Mouse (Mus musculus): ENCODE results near the gene Krt72.

The Krt72 gene

GRCm38 (mm10) chr15:101786360-101786759 lies at the start of gene Krt72:
Gene Krt72, minus strand, starts transcription at chr15:101786460.
- no peak for DNase-seq (ENCODE audit: low read depth, low spot score)

DNA sequence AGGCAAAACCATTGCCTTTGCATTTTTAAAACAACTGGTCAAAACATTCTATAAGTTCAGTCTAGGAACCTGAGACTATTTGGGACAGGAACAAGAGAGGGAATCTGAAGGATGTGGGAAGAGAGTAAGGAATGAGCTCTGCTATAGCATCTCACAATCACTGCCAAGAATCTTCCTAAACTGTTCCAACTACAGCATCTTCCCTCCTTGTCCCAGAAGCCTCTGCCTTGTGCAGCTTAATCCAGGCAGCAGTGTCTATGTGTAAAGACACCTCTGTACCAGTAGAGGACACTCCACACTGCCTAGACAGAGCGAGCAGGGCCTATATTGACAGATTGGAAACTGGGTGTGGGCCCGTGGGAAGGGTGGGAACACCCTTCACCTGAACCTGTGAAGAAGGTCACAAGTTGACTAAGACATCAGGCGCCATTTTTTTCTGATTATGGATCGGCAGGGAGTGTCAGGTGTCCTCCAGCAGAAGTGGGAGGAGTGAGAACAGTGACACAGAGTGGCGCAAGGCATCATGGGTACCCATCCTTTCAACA lies 48.6 kb upstream of the Krt72 start:
- DNase-seq (ENCODE audit: low read depth, low spot score): no peak

DNA sequence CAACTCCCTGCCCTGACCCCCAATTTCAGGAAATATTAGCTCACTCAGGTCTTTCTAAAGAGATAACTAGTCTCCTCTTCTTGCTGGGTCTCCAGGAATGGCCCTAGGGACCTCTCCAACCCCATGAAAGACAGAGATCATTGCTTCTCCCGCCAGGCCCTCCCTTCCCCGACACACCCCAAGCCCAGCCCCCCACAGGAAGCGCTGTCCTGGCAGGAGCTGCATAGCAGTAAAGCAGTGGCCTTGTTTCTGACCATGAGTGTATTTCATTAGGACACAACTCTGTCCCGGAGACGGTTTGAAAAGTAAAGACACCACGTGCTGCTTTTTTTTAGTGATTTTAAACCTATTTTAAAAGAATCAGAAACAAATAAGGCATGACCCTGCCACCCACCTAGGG lies 46.9 kb upstream of the Krt72 start:
- DNase-seq (ENCODE audit: low read depth, low spot score): no peak

GRCm38 (mm10) chr15:101829441-101829840 lies 43.2 kb upstream of the Krt72 start:
- no peak for DNase-seq (ENCODE audit: low read depth, low spot score)

DNA sequence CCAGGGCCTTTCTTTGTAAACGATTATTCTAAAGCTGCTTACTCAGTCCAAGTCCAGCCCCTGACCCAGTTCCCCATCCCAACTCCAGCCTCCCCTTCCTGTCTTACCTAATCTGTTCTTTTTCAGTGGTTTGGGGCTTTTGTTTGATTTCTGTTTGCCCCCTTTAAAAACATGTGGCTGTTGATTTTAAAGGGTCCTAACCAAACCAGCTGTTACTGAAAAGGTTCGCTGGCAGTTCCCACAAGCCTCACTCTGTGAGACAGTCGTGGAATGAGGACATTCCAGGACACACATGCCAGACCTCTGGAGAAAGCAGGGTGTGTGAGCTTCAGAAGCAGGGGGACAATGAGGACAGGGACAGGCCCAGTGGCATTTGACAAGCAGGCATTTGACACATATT lies 35.5 kb upstream of the Krt72 start:
- DNase-seq (ENCODE audit: low read depth, low spot score): no peak

DNA sequence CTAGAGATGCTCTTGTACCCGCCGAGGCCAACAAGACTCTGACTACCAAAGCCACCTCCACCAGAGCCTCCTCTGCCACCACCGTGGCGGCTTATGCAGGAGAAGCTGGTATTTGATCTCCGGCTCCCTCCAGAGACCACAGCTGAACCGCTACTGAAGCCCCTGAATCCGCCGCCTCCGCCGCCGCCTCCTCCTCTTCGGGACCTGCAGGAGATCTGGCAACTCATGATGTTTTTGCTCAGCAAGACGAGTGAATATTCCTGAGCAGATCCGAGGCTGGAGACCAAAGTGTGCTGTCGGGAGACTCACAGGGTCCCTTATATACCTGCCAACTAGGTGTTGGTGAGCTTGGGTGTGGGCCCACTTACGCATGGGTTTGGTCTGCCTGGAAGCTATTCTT lies 31.6 kb upstream of the Krt72 start, which contains the start of gene Krt2:
Krt2 (minus strand) TSS at position 295 of the 400 bp plus-strand sequence.
- no peak for DNase-seq (ENCODE audit: low read depth, low spot score)

DNA sequence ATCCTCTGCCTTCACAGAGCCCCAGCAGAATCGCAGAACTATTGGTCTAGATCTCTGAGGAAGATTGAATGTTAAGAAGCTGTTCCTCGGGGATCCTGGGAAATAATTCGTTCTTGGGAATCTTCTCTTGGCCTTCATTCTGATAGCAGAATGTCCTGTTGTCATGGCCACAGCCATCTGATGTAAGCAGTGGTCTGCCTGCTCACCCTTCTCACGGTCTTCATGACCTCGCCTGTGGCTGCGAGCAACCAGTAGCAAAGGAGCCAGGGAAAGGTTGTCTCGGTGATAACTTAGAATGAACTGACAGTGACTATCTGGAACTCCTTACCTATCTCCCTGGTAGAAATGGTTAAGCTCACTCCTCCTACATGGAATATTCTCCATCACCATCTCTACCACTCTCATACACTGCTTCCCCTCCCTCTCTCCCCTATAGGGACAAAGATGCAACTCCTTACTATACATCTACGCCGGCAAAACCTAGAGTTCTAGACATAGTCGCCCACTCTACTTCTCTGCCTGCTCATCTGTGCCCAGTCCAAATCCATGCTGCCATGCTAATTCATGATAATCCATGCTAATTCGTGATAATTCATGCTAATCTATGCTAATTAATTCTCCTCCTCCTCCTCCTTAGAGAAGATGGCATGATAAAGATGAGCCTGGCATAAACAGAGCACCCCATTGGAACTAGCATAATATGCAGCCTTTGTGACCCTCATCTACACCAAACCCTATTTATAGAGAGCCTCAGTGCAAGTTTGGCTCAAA lies 17.0 kb upstream of the Krt72 start:
- DNase-seq (ENCODE audit: low read depth, low spot score): peak; percentile 6

- no peak for DNase-seq (ENCODE audit: low read depth, low spot score)
These were observed 16.1 kb upstream of the Krt72 start, which contains the start of gene Krt73 for GRCm38 (mm10) chr15:101802296-101802835. Gene Krt73, minus strand, starts transcription at chr15:101802346.

GRCm38 (mm10) chr15:101790867-101791266 lies 4.6 kb upstream of the Krt72 start:
- no peak for DNase-seq (ENCODE audit: low read depth, low spot score)

DNA sequence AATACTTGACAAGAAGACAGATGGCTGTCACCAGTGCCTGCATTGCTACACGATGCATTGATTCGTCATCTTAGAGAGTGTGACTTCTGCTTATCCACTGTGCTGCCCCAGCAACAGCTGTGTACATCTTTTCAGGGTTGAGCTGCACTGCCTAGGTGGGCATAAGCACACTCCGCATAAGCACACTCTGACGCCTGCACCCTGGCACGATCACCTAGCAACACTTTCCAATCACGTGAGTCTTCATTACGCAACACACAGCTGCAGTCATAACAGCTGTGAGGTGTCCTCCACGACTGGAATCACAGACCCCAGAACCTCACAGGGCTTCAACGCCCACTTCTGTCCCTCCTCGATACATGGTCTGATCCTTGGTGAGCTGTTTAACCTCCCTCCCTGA lies 12.8 kb downstream of the Krt72 start:
- no peak for DNase-seq (ENCODE audit: low read depth, low spot score)

DNA sequence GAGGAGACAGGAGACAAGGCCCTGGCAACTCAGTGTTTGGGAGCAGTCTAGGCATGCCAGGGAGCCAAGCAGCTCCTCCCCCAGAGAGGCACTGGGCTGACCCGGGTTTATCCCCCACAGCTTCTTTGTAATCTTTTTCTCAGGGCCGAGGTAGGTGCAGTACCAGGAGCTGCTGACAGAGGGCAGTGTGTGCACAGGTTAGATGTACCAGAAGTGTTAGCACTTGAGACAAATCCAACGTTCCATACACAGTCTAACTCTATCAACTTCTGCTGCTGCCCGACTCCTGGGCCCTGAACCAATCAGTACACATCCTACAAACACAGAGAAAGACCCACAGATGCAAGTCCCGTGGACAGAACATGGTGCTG lies 13.6 kb downstream of the Krt72 start:
- peak; percentile 89 for DNase-seq (ENCODE audit: low read depth, low spot score)

- peak; percentile 44 for DNase-seq (ENCODE audit: low read depth, low spot score)
These were observed 14.1 kb downstream of the Krt72 start for GRCm38 (mm10) chr15:101772080-101772710.

DNA sequence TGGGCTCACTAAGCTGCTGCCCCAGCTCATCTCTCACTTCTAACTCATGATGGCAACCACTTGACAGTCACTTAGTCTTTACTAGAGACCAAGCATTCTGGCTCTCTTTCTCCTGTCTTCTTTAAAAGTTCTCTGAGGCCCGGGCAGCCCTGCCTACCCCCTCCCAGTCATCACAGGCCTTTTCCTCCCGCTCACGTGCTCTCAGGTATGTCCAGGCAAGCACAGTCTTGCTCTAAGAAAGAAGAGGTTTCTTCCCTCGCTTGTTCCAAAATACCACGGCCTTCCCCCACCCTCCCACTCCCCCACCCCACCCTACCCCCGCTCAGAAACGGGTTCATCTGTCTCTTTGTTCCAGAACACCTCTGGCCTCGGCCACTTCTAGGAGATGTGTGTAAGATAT lies 16.0 kb downstream of the Krt72 start:
- DNase-seq (ENCODE audit: low read depth, low spot score): no peak

- DNase-seq (ENCODE audit: low read depth, low spot score): no peak
These were observed 43.5 kb downstream of the Krt72 start, which contains the start of gene Krt71 for GRCm38 (mm10) chr15:101742711-101743110. Gene Krt71, minus strand, starts transcription at chr15:101743109.

DNA sequence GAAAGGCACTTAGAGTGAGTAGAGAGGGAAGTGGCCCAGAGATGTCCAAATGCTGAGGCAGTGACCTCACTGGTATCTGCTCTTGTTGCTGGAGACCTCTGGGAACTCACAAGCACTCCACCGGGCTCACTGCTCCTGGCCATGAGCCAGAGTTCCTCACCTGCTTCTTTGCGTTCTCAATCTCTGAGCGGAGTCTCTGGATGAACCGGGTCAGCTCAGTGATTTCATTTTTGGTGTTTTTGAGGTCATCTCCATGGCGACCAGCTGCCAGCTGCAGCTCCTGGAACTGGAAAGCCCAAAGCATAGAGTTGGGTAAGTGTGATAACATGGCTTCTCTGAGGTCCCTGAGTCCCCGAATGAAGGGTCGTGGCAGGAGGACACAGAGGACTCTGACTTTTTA lies 48.5 kb downstream of the Krt72 start:
- no peak for DNase-seq (ENCODE audit: low read depth, low spot score)

DNA sequence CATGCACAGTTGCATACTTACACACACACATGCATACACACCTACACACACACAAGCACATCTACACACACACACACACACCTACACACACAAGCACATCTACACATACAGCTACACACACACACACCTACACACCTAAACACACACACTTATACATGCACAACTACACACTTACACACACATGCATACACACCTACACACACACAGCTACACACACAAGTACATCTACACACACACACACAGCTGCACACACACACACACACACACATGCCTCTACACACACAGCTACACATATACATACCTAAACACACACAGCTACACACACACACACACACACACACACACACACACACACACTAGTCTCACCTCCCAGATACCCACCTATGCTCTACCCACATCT lies 55.6 kb downstream of the Krt72 start:
- DNase-seq (ENCODE audit: low read depth, low spot score): no peak

All from mesoderm, embryonic 11.5 days (tissue).